In genomic region chr5:63811819-63812508, GRCm38 (mm10) we compare ENCODE assay signal across 8 mouse cellular contexts. TPM values are rescaled to one million over a fixed set of nuclear protein-coding genes. Genes with fewer than 3 reads are reported as not detected.
DNase-seq lines count a peak whose midpoint lies in the region; ATAC-seq and TF ChIP-seq lines count a peak whose summit lies in the region.

Gene 0610040J01Rik, plus strand, starts transcription at chr5:63812363.

- no peak for TF ChIP-seq EP300 in lung, postnatal 0 days (IDR thresholded peaks at IDR 0.05)

- H3K9me3 ChIP-seq in hindbrain, embryonic 13.5 days = no peaks in the 10 kb centered on the region
- H3K9me3 ChIP-seq in lung, postnatal 0 days (ENCODE audit: low read length) = no peaks in the 10 kb centered on the region

- TF ChIP-seq CTCF in lung, postnatal 0 days (IDR thresholded peaks at IDR 0.05) = peak; percentile 89

- DNase-seq in NIH3T3 (ENCODE audit: low read depth) = peak; percentile 22
- peak; percentile 5 for DNase-seq in cerebellum, adult 9-11 months
- DNase-seq in frontal cortex, postnatal 14 days (ENCODE audit: low spot score in 2 of 2) = peak; percentile 33 to 65
- DNase-seq in layer of hippocampus, postnatal 14 days (ENCODE audit: low spot score in 2 of 2) = peak; percentile 69 to 79
- DNase-seq in lung, postnatal 0 days (ENCODE audit: low spot score) = peak; percentile 91
- DNase-seq in ovary, postnatal 36 days (ENCODE audit: low spot score) = peak; percentile 55
- peak; percentile 7 to 16 for DNase-seq in thymus, postnatal 36 days

- H3K27me3 ChIP-seq in hindbrain, embryonic 13.5 days = peaks cover 30% of the 10 kb centered on the region
- no peaks in the 10 kb centered on the region for H3K27me3 ChIP-seq in lung, postnatal 0 days (replicated peaks; ENCODE audit: insufficient read depth, low read length)

- peak within 1 kb of the TSS; percentile 58 for H3K4me3 ChIP-seq in hindbrain, embryonic 13.5 days
- peak within 1 kb of the TSS; percentile 47 for H3K4me3 ChIP-seq in lung, postnatal 0 days (ENCODE audit: low read depth, low read length)

- peak within 1 kb of the TSS; percentile 75 for H3K9ac ChIP-seq in hindbrain, embryonic 13.5 days
- H3K9ac ChIP-seq in lung, postnatal 0 days (replicated peaks; ENCODE audit: low read depth) = no peak within 1 kb of the TSS

- no peak within 1 kb of the TSS for H3K27ac ChIP-seq in hindbrain, embryonic 13.5 days
- H3K27ac ChIP-seq in lung, postnatal 0 days (ENCODE audit: low read length) = peak within 1 kb of the TSS; percentile 20; the same call in 1 of the 2 replicates

- peak within 1 kb of the TSS; percentile 95 for H3K4me2 ChIP-seq in hindbrain, embryonic 13.5 days
- peak within 1 kb of the TSS; percentile 74 for H3K4me2 ChIP-seq in lung, postnatal 0 days (replicated peaks; ENCODE audit: low read depth, low read length)

- H3K36me3 ChIP-seq in hindbrain, embryonic 13.5 days = peaks cover 12% of the 10 kb centered on the region
- H3K36me3 ChIP-seq in lung, postnatal 0 days (ENCODE audit: insufficient read depth, low read length) = no peaks in the 10 kb centered on the region

- 2% methylated on average over 42 of the region's 42 CpGs for WGBS in hindbrain, embryonic 13.5 days
- WGBS in lung, postnatal 0 days = 3% methylated on average over 42 of the region's 42 CpGs

- peaks cover 10% of the 10 kb centered on the region; the same call in 1 of the 2 replicates for H3K4me1 ChIP-seq in hindbrain, embryonic 13.5 days (replicated peaks)
- no peaks in the 10 kb centered on the region for H3K4me1 ChIP-seq in lung, postnatal 0 days (ENCODE audit: insufficient read depth, low read depth, low read length)

- peak; percentile 92 for ATAC-seq in hindbrain, embryonic 13.5 days (ENCODE audit: low FRiP score)
- ATAC-seq in lung, postnatal 0 days = peak; percentile 97

RNA-seq across cellular contexts. Expression of gene 0610040J01Rik, which starts in this region (rescaled TPM):
- polyA plus RNA-seq in hindbrain, embryonic 13.5 days (2015; fragmentation: Nextera tagmentation; extraction: Ambion mirVana) = 3.8 and 3.9 TPM in 2 replicates
- total RNA-seq in layer of hippocampus, postnatal 14 days (2021) = 1 to 10 TPM; 5.9 to 6.5 TPM
- polyA plus RNA-seq in lung, postnatal 0 days (2015; fragmentation: Nextera tagmentation; extraction: Ambion mirVana) = 21.5 and 23.2 TPM in 2 replicates

Comparison
In these comparisons a context has a peak if more than half of its experiments do, and no peak if none do; other contexts are left out.
1. DNase-seq: peak in every context shown above with its lines; median percentile 91 in lung, postnatal 0 days; 74 in layer of hippocampus, postnatal 14 days; 55 in ovary, postnatal 36 days; 49 in frontal cortex, postnatal 14 days; 22 in NIH3T3; 12 in thymus, postnatal 36 days; 5 in cerebellum, adult 9-11 months.